Mouse (Mus musculus): ENCODE measurements at regions not wholly inside any gene's neighbourhood (a gene's known extent, or its start where the extent isn't known, plus 50 kb on each side); places are given as distances from the start of the nearest gene placed in this dataset.
A peak's percentile ranks its signal among the peaks of the same experiment; 100 is the strongest.

GRCm38 (mm10) chr16:71923111-71923510 is 385.0 kb upstream of the Robo1 start:
- no peaks in the 10 kb centered on the region for H3K9me3 ChIP-seq (ENCODE audit: low read length)
- H3K36me3 ChIP-seq (ENCODE audit: insufficient read depth, low read length): no peaks in the 10 kb centered on the region
- no peak overlapping the region for H3K27ac ChIP-seq (ENCODE audit: low read length)
- ATAC-seq (no peak), DNase-seq (ENCODE audit: low spot score) (no peak)
- H3K4me2 ChIP-seq (replicated peaks; ENCODE audit: low read depth, low read length): no peak overlapping the region
- H3K4me1 ChIP-seq (ENCODE audit: insufficient read depth, low read depth, low read length): no peaks in the 10 kb centered on the region
- no peak for TF ChIP-seq EP300 (IDR thresholded peaks at IDR 0.05)
- TF ChIP-seq CTCF (IDR thresholded peaks at IDR 0.05): no peak
- 87% methylated on average over 13 of the region's 13 CpGs for WGBS
- no peak overlapping the region for H3K9ac ChIP-seq (replicated peaks; ENCODE audit: low read depth)
- no peaks in the 10 kb centered on the region for H3K27me3 ChIP-seq (replicated peaks; ENCODE audit: insufficient read depth, low read length)
- H3K4me3 ChIP-seq (ENCODE audit: low read depth, low read length): no peak overlapping the region

- no peak overlapping the region for H3K4me2 ChIP-seq (replicated peaks; ENCODE audit: low read depth, low read length)
- no peak overlapping the region for H3K9ac ChIP-seq (replicated peaks; ENCODE audit: low read depth)
- H3K4me1 ChIP-seq (ENCODE audit: insufficient read depth, low read depth, low read length): no peaks in the 10 kb centered on the region
- 53% methylated on average over 2 of the region's 2 CpGs for WGBS
- no peak overlapping the region for H3K27ac ChIP-seq (ENCODE audit: low read length)
- TF ChIP-seq CTCF (IDR thresholded peaks at IDR 0.05): no peak
- TF ChIP-seq EP300 (IDR thresholded peaks at IDR 0.05): no peak
- ATAC-seq (no peak), DNase-seq (ENCODE audit: low spot score) (no peak)
- H3K4me3 ChIP-seq (ENCODE audit: low read depth, low read length): no peak overlapping the region
- H3K27me3 ChIP-seq (replicated peaks; ENCODE audit: insufficient read depth, low read length): no peaks in the 10 kb centered on the region
- no peaks in the 10 kb centered on the region for H3K9me3 ChIP-seq (ENCODE audit: low read length)
- H3K36me3 ChIP-seq (ENCODE audit: insufficient read depth, low read length): no peaks in the 10 kb centered on the region
Measured at GRCm38 (mm10) chr16:71944165-71944564, 363.9 kb upstream of the Robo1 start.

GRCm38 (mm10) chr16:71944846-71945245 is 363.3 kb upstream of the Robo1 start:
- DNase-seq (ENCODE audit: low spot score) (no peak), ATAC-seq (no peak)
- Histone ChIP-seq H3K9ac (replicated peaks; ENCODE audit: low read depth) (no peak overlapping the region), H3K36me3 (ENCODE audit: insufficient read depth, low read length) (no peaks in the 10 kb centered on the region), H3K27ac (ENCODE audit: low read length) (no peak overlapping the region), H3K4me2 (replicated peaks; ENCODE audit: low read depth, low read length) (no peak overlapping the region), H3K9me3 (ENCODE audit: low read length) (no peaks in the 10 kb centered on the region), H3K4me3 (ENCODE audit: low read depth, low read length) (no peak overlapping the region), H3K4me1 (ENCODE audit: insufficient read depth, low read depth, low read length) (no peaks in the 10 kb centered on the region), H3K27me3 (replicated peaks; ENCODE audit: insufficient read depth, low read length) (no peaks in the 10 kb centered on the region)
- TF ChIP-seq EP300 (IDR thresholded peaks at IDR 0.05) (no peak), CTCF (IDR thresholded peaks at IDR 0.05) (no peak)
- whole genome bisulfite sequencing: 75% methylated on average over 2 of the region's 2 CpGs

- Histone ChIP-seq H3K4me3 (ENCODE audit: low read depth, low read length) (no peak overlapping the region), H3K9ac (replicated peaks; ENCODE audit: low read depth) (no peak overlapping the region), H3K36me3 (ENCODE audit: insufficient read depth, low read length) (no peaks in the 10 kb centered on the region), H3K4me1 (ENCODE audit: insufficient read depth, low read depth, low read length) (no peaks in the 10 kb centered on the region), H3K27ac (ENCODE audit: low read length) (no peak overlapping the region), H3K9me3 (ENCODE audit: low read length) (no peaks in the 10 kb centered on the region), H3K27me3 (replicated peaks; ENCODE audit: insufficient read depth, low read length) (no peaks in the 10 kb centered on the region), H3K4me2 (replicated peaks; ENCODE audit: low read depth, low read length) (no peak overlapping the region)
- ATAC-seq (no peak), DNase-seq (ENCODE audit: low spot score) (no peak)
- TF ChIP-seq EP300 (IDR thresholded peaks at IDR 0.05) (no peak), CTCF (IDR thresholded peaks at IDR 0.05) (no peak)
- WGBS: 58% methylated on average over 2 of the region's 2 CpGs
Measured at GRCm38 (mm10) chr16:71952879-71953406, 355.2 kb upstream of the Robo1 start.

- H3K4me1 ChIP-seq (ENCODE audit: insufficient read depth, low read depth, low read length): no peaks in the 10 kb centered on the region
- DNase-seq (ENCODE audit: low spot score): peak; percentile 50
Measured at GRCm38 (mm10) chr16:71963579-71963978, 344.5 kb upstream of the Robo1 start.

GRCm38 (mm10) chr16:71973811-71974210 is 334.3 kb upstream of the Robo1 start:
- no peak overlapping the region for H3K4me3 ChIP-seq (ENCODE audit: low read depth, low read length)
- DNase-seq (ENCODE audit: low spot score) (no peak), ATAC-seq (no peak)
- no peak overlapping the region for H3K27ac ChIP-seq (ENCODE audit: low read length)
- no peak overlapping the region for H3K4me2 ChIP-seq (replicated peaks; ENCODE audit: low read depth, low read length)
- TF ChIP-seq EP300 (IDR thresholded peaks at IDR 0.05): no peak
- TF ChIP-seq CTCF (IDR thresholded peaks at IDR 0.05): no peak
- no peak overlapping the region for H3K9ac ChIP-seq (replicated peaks; ENCODE audit: low read depth)
- H3K27me3 ChIP-seq (replicated peaks; ENCODE audit: insufficient read depth, low read length): no peaks in the 10 kb centered on the region
- no peaks in the 10 kb centered on the region for H3K4me1 ChIP-seq (ENCODE audit: insufficient read depth, low read depth, low read length)
- no peaks in the 10 kb centered on the region for H3K9me3 ChIP-seq (ENCODE audit: low read length)
- WGBS: 73% methylated on average over 2 of the region's 2 CpGs
- H3K36me3 ChIP-seq (ENCODE audit: insufficient read depth, low read length): no peaks in the 10 kb centered on the region

More at GRCm38 (mm10) chr16:71963579-71963978, 344.5 kb upstream of the Robo1 start:
- peak; percentile 62 for ATAC-seq
- Histone ChIP-seq H3K9me3 (ENCODE audit: low read length) (no peaks in the 10 kb centered on the region), H3K27ac (ENCODE audit: low read length) (no peak overlapping the region), H3K4me3 (ENCODE audit: low read depth, low read length) (no peak overlapping the region), H3K36me3 (ENCODE audit: insufficient read depth, low read length) (no peaks in the 10 kb centered on the region), H3K4me2 (replicated peaks; ENCODE audit: low read depth, low read length) (no peak overlapping the region), H3K9ac (replicated peaks; ENCODE audit: low read depth) (no peak overlapping the region), H3K27me3 (replicated peaks; ENCODE audit: insufficient read depth, low read length) (no peaks in the 10 kb centered on the region)
- no peak for TF ChIP-seq CTCF (IDR thresholded peaks at IDR 0.05)
- no peak for TF ChIP-seq EP300 (IDR thresholded peaks at IDR 0.05)

Data from lung, postnatal 0 days (tissue).